Mouse (Mus musculus): ENCODE data around the gene Mmaa. TPM values are rescaled to one million over a fixed set of nuclear protein-coding genes. Genes with fewer than 3 reads are reported as not detected.

The Mmaa gene
- polyA plus RNA-seq (2012; rRNA removed): 21.2 and 23.9 TPM in 2 replicates

DNA sequence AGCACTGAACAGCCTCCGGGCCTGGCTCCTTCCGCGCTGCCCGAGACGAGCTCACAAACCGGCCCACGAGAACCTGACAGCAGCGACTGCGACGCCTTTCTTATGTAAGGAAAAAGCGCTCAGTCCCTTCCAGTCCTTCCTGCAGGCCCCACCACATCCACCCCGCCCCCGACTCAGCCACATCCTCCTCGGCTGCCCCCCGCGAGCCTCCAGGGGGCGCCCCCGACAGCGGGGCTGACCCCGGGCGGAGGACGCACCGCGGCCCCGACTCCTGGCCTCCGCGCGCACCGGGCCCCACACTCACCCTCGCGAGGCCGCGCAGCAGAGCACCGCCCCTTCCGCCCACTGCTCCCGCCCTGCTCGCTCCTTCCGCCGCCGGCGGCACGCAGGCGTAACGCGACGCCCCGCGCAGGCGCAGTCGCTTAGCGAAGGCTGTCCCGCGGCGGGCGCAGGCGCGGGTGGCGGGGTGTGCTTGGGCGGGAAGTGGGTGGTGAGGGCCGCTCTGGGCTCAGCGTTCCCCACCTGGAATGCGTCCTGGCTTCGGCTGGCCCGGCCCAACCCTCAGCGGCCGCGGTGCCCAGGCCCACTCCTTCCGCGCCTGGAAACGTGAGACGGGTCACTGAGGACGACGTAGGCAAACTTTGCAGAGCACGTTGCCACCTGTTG, at the start of gene Mmaa:
TSS of gene Mmaa (minus strand) at position 328 of the 666 bp plus-strand sequence.
- peak; percentile 96 for DNase-seq (ENCODE audit: low spot score)

DNA sequence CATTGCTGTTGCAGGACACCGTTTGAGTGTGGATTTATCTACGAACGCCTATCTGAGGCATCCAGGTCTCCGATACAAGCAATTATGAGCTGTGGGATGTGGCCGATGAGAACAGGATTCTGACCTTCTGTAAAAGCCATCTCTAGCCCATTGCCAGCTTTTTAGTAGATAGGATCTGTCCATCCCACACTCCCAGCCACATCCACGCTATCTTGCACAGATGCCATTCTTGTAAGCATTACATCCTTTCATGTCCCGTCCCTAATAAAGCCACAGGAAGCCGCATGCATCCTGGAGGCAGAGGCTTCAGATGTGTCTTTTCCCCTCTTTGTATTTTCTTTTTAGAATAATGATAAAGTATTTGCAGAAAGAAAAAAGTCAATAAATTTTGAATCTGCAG, 46.5 kb upstream of the Mmaa start:
- no peak for DNase-seq (ENCODE audit: low spot score)

DNA sequence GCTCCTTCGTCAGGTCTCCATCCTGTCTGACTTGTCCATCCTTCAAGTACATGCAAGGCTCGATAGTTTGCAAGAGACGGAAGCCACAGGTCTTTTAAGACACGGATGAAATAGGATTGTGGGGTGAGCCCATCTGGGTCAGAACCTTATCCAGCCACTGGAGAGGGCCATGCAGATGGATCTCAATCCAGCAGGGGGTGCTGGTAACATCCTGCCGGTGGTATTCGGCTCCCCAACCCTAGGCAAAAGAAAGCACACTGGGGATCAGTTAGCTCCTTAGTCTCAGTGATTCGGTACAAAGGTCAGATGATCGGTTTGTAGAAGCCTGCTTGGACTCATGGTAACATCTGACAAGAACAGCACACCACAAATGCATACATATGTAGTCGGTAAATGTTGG, 44.8 kb upstream of the Mmaa start:
- no peak for DNase-seq (ENCODE audit: low spot score)

DNA sequence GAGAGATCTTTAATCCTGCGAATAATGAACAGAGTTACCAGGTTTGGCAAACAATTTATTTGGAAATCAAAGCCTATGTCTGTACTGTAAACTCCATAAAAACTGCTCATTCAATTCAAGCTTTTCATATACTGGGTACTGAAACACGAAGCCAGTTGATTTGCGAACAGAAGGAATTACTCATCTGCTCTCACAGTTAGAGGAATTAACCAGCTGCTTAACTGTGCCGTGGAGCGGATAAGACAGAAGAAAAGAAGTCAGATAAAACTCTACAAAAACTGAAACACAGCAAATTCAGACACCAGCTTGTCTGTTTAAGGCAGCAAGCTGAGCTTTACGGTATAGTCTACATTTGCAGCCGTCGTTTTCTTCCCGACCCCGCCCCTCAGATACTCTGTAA, 43.9 kb upstream of the Mmaa start:
- DNase-seq (ENCODE audit: low spot score): no peak

- DNase-seq (ENCODE audit: low spot score): no peak
These were observed 37.6 kb upstream of the Mmaa start for GRCm38 (mm10) chr8:79332109-79332900.

GRCm38 (mm10) chr8:79331571-79331970, 36.8 kb upstream of the Mmaa start:
- DNase-seq (ENCODE audit: low spot score): no peak

- no peak for DNase-seq (ENCODE audit: low spot score)
These were observed 36.3 kb upstream of the Mmaa start for GRCm38 (mm10) chr8:79331017-79331416.

DNA sequence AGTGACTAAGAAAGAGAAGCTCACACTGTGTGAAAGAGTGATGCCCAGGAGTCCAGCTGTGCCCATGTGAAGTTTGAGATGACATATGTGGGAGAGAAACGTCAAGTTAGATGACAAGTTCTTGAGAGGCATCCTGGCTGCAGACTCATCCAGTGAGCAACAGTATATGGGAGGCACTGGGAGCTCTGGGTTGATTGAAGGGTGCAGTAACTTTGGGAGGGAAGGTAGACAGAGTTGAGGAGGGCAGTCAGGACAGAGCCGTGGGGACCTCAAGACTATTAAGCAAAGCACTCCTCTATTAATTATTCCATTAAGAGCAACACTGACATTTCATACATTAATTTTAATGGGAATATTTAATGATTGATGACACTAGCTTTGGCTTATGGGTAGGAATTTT, 35.0 kb upstream of the Mmaa start:
- DNase-seq (ENCODE audit: low spot score): no peak

DNA sequence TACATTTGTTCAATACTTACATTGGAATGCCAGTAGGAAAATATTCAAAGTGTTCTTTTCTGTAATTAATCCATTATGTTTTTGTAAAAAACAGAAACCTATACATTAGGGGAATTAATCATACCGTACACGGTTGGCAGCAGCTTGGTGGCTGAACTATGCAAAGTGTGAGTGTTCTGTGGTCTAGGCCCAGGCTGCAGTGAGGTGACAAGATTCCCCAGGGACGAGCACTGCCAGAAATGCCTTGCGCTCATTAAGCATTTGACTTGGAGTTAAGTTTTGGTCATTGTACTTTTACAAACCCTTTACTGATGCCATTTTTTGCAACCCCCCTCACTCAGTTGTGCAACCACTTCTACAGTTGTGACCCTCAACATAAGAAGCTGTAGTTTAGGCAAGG, 34.4 kb upstream of the Mmaa start:
- no peak for DNase-seq (ENCODE audit: low spot score)

DNA sequence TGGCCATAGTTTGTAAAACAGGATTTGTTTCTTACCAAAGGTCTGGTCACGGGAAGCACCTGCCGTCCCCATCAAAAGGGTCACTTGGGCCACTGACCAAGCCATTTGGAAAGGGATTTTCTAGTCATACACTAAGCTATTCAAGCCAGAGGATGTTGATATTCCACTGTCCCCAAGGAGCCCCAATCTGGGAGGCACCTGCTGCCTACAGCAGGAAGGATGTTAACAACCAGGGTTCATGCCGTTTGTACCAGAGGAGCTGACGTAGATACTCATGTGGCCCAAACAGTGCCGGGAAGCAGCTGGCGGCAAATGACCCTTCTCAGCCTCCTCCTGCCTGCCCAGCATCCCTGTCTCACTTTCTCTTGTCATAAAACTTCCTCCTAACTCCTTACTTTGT, 30.8 kb upstream of the Mmaa start:
- no peak for DNase-seq (ENCODE audit: low spot score)

DNA sequence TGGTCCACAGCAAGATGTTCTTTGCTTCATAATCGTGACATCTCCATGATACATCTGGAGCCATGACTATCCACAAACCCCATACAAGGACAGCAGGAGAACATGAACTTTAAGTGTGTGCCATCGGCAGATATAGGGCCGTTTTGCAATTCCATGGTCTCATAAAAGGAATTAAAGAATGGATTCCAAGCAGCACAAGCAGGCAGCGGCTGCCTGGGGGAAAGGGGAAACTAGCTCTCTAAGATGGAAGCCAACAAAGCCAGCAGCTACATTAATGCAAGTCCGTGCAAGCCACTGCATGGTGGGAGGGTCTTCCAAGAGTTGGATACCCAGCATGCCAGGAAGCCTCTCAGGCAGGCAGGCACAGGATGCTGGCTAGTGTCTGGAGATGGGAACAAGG, 30.2 kb upstream of the Mmaa start:
- no peak for DNase-seq (ENCODE audit: low spot score)

DNA sequence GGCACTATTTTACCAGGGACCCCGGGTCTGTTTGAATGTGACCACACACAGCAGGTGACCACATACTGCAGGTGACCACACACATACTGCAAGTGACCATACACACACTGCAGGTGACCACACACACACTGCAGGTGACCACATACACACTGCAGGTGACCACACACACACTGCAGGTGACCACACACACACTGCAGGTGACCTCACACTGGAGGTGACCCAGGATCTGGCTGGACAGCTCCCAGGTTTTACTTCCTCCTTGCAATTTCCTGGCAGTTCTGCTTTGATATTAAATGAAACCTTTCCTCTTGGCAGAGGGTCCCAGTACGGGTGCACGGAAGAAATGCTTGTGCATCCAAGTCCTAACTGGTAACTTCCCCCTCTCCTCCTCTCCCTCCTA, 29.3 kb upstream of the Mmaa start:
- no peak for DNase-seq (ENCODE audit: low spot score)

DNA sequence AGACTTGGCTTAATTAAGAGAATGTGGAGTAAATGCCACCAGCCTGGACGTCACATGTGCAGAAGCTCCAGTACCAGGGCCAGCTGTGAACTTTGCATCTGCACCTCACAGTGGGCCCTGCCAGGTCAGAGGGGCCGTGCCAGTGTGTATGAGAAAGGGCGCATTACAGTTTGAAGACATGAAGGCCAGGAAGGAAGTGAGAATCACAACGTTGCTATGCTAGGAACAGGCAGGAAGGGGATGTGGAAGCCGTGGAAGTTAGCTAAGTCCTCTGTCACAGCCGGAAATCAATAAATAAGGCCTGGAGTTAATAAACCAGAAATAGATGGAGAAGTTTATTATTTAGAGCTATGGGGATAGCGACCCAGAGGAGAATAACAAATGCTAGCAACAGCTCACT, 28.4 kb upstream of the Mmaa start:
- no peak for DNase-seq (ENCODE audit: low spot score)

DNA sequence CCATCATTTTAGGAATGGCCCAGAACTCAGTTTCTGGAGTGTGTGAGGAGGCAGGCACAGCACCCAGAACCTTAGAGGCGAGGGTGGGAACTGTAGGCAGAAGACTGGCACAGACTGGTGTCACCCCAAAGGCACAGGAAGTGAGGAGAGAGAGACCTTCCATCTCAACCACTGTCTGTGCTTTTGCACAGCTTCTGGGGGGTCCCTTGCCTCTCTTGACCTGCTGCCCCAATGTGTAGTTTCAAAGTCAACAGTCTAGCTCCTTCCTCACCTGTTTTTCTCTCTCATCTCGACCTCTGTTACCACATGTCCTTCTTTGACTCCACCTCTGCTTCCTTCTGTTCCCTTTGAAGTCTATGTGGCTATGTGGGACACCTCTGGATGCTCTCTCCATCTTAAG, 16.1 kb upstream of the Mmaa start:
- no peak for DNase-seq (ENCODE audit: low spot score)

DNA sequence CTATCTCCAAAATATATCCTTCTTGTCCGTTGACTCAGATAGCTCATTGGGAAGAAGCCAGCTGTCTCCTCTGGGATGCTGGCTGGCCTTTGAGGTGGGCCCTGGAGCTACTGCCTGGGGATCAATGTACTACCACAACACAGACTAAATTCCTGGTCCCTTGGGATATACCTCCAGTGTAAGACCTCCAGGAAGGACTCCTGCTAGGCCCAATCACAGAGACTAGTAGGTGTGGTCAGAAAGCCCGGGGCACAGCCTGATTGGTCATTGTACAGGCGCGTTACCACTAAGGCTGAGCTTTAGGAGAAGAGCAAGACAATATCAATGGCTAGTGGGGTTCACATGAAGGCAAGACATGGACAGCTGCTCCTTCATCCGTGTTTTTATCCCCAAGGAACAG, 11.2 kb upstream of the Mmaa start:
- no peak for DNase-seq (ENCODE audit: low spot score)

GRCm38 (mm10) chr8:79301548-79301947, 6.8 kb upstream of the Mmaa start:
- DNase-seq (ENCODE audit: low spot score): no peak

DNA sequence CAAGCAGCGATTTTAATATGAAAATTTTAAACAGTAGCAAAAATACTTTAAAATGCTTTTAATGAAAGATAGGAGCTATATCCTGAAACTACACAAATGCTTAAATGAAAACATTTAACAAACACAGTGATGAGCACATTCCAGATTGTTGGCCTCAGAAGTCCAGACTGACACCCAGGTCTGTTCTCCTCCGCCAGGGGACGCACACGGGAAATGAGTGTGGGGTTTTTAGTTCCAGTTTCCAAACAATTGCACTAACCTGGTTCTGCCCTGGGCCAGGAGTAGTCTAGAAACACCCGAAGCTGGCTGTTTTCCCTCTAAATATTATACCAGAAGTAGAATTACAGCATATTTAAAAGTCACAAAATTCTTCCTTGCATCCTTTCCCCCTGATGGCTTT, 5.0 kb upstream of the Mmaa start:
- DNase-seq (ENCODE audit: low spot score): no peak

GRCm38 (mm10) chr8:79297763-79298162, 3.0 kb upstream of the Mmaa start:
- DNase-seq (ENCODE audit: low spot score): peak; percentile 45

DNA sequence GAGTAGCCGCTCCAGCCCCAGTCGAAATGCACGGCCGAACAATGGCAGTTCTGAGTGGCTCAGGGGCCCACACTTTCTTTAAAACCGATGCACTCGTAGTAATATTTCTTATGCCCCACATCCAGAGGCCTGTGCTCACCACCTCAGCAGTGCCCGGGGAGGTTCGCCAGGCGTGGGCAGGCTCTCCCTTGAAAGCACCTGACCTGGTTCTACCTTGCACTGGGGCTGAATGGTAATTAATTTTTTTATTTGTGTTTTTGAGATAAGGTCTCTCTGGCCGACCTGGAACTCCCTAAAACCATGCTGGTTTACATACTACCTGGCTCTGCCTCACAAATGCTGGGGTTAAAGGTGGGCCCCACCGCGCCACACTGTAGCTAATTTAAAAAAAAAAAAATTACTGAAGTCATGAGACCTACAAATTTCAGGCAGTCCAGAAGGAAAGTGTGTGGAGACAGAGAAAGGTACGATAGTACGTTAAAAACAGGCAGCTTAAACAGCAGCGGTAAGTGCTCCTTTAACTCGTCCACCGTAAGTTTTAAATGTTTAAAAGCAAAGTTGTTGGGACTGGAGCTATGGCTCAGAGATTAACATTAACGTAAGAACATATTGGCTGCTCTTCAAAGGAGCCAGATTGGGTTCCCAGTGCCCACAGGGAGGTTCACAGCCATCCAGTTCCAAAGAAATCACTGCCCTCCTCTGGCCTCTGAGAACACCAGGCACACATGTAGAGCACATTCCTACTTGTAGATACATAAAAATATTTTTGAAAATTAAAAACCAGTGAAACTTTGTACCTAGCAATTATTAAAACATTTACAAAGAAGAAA, 754 bp upstream of the Mmaa start:
- no peak for DNase-seq (ENCODE audit: low spot score)

DNA sequence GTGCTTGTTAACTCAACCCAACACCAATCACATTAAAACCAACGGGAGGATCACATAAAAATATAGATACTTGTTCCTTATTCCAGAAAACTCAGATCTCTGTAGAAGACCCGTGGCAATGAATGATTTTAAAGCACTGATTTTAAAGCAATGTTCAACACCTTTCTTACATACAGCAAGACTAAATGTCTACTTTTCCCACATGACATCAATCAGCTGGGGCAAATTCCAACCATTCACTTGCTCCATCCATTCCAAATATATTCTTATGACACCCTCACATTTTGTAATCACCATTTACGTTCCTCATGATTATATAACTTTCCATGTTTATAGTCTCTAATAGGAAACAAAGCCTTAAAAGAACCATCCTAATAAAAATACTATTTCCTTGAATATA, 896 bp downstream of the Mmaa start:
- DNase-seq (ENCODE audit: low spot score): no peak

DNA sequence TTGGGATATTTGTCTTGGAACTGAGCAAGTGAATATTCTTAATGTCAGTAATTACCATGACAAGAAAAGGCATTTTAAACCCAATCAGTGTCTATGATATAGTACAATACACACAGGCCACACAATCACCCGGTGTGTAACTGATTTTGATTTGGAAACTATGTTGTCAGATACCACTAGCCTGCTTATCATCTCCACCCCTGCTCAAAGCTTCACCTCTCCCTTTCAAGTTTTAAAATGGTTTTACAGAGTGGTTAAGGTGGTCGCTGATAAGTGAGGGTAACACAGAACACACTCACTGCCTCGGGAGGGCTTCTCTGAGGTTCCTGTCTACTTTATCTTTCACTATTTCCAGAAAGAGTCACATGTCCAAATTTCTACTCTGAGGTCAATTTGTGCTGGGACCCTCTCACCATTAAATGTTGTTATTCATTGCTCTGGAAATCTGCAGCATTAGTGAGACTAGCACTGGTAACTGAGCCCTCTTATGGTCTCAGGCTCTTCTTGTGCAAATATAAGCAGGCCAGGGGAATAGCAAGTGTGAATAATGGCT, 1.9 kb downstream of the Mmaa start:
- DNase-seq (ENCODE audit: low spot score): no peak

- DNase-seq (ENCODE audit: low spot score): no peak
These were observed 5.1 kb downstream of the Mmaa start for GRCm38 (mm10) chr8:79289592-79289991.
